Mouse (Mus musculus): Measurements from ENCODE around the gene Luc7l2. TPM values are rescaled to one million over a fixed set of nuclear protein-coding genes. Genes with fewer than 3 reads are reported as not detected.
"Not testable (repeated sequence)": the region's sequence is repeated elsewhere in the genome, so short reads cannot be mapped to it uniquely, and the experiment has no call there.

Gene Luc7l2
- polyA plus RNA-seq, 1 experiment from 2014 or later, result 27.4 TPM

DNA sequence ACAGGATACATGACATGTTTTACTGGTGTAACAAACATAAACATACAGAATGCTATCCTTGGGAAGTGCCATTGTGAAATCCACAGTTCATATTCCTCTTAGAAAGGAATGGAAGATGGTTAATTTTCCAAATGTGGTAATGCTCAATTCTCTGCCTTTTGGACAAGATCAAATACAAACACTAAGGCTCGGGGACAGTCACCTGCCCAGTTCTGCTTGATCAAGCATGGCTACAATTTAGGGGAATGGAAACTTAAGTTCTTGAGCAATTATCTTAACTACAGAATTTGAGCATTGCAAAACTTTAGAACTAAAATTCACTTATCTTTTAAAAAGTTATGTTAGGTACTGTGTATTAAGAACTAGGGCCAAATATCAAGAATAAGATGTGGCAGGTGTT lies 15.3 kb upstream of the Luc7l2 start:
- H3K9ac ChIP-seq, result peak overlapping the region; percentile 85
- H3K27ac ChIP-seq, result peak overlapping the region; percentile 97; the same call in 1 of the 2 replicates
- H3K4me3 ChIP-seq, result peak overlapping the region; percentile 74
- H3K27me3 ChIP-seq (replicated peaks), result no peaks in the 10 kb centered on the region
- H3K36me3 ChIP-seq, result peaks cover 11% of the 10 kb centered on the region
- no peaks in the 10 kb centered on the region for H3K9me3 ChIP-seq (replicated peaks)
- peaks cover 28% of the 10 kb centered on the region for H3K4me1 ChIP-seq
- H3K4me2 ChIP-seq, result peak overlapping the region; percentile 83
- WGBS (ENCODE audit: insufficient replicate concordance), result 68% methylated on average over 1 of the region's 1 CpGs
- no peak for ATAC-seq

DNA sequence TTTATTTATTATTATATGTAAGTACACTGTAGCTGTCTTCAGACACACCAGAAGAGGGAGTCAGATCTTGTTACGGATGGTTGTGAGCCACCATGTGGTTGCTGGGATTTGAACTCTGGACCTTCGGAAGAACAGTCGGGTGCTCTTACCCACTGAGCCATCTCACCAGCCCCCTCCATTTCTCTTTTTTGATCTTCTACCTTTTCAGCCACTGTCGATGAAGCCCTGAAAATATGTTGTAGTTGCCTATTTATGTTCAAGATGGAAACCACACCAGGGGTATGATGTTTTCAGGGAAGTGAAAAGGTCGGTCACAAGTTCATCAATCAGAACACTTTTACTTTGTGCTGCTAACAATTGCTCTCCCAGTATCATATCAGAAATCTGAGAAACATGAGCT lies 7.0 kb upstream of the Luc7l2 start:
- not testable (repeated sequence) for H3K4me2 ChIP-seq; H3K9ac ChIP-seq; ATAC-seq; H3K4me3 ChIP-seq; H3K27me3 ChIP-seq (replicated peaks); H3K27ac ChIP-seq; H3K9me3 ChIP-seq (replicated peaks); H3K4me1 ChIP-seq
- 87% methylated on average over 5 of the region's 5 CpGs for WGBS (ENCODE audit: insufficient replicate concordance)
- peaks cover 17% of the 10 kb centered on the region for H3K36me3 ChIP-seq

DNA sequence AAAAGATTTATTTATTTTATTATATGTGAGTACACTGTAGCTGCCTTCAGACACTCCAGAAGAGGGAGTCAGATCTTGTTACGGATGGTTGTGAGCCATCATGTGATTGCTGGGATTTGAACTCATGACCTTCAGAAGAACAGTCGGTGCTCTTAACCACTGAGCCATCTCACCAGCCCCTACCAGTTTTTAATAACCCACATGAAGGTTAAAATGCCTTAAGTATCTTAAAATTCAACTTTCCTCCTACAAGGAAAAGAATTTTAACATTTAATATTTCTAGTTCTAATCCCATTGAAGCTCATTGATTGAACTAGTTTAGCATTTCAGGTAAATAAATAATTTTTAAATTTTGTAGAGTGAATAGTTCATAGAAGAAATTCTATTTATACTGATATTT lies 4.1 kb upstream of the Luc7l2 start:
- ATAC-seq; H3K36me3 ChIP-seq; H3K27ac ChIP-seq; H3K4me3 ChIP-seq; H3K27me3 ChIP-seq (replicated peaks); H3K4me2 ChIP-seq; H3K9ac ChIP-seq; H3K9me3 ChIP-seq (replicated peaks): not testable (repeated sequence)
- peaks cover 16% of the 10 kb centered on the region for H3K4me1 ChIP-seq
- WGBS (ENCODE audit: insufficient replicate concordance), result 86% methylated on average over 2 of the region's 2 CpGs

DNA sequence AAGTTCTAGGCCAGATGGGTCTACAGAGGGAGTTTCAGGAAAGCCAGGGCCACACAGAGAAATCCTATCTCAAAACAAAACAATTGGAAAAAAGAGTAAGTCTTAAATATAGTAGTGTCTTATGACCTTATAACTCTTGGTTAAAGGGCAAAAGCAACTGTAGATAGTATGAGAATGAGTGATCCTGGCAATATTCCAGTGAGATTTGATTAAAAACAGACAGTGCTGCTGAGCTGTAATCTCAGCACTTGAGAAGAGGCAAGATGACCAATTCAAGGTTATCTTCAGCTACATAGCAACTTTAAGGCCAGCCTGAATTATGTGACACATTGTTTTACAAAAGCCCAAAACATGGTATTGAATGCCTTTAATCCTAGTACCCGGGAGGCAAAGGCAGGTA lies 3.4 kb upstream of the Luc7l2 start:
- Histone ChIP-seq H3K27ac (no peak overlapping the region), H3K9me3 (replicated peaks) (no peaks in the 10 kb centered on the region), H3K4me1 (peaks cover 16% of the 10 kb centered on the region), H3K4me2 (no peak overlapping the region), H3K27me3 (replicated peaks) (no peaks in the 10 kb centered on the region), H3K4me3 (no peak overlapping the region), H3K9ac (no peak overlapping the region), H3K36me3 (no peaks in the 10 kb centered on the region)
- ATAC-seq, result no peak
- 79% methylated on average over 1 of the region's 1 CpGs for WGBS (ENCODE audit: insufficient replicate concordance)

DNA sequence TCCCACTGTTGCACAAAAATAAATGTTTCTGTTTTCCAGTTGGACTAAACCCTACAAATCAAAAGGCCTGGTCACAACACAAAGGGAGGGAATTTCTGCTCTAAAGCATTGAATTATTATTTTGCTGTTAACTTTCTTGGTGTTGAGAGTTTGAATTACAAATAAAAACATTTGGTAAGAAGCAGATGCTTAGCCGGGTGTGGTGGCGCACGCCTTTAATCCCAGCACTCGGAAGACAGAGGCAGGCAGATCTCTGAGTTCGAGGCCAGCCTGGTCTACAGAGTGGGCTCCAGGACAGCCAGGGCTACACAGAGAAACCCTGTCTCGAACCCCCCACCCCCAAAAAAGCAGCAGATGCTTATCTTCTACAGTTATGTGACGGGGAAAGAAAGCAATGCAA lies 2.5 kb upstream of the Luc7l2 start:
- H3K4me2 ChIP-seq; ATAC-seq; H3K36me3 ChIP-seq; H3K27me3 ChIP-seq (replicated peaks); H3K9ac ChIP-seq; H3K4me3 ChIP-seq; H3K9me3 ChIP-seq (replicated peaks): not testable (repeated sequence)
- WGBS (ENCODE audit: insufficient replicate concordance), result 82% methylated on average over 7 of the region's 7 CpGs
- Histone ChIP-seq H3K4me1 (peaks cover 19% of the 10 kb centered on the region), H3K27ac (peak overlapping the region; percentile 36; the same call in 1 of the 2 replicates)

DNA sequence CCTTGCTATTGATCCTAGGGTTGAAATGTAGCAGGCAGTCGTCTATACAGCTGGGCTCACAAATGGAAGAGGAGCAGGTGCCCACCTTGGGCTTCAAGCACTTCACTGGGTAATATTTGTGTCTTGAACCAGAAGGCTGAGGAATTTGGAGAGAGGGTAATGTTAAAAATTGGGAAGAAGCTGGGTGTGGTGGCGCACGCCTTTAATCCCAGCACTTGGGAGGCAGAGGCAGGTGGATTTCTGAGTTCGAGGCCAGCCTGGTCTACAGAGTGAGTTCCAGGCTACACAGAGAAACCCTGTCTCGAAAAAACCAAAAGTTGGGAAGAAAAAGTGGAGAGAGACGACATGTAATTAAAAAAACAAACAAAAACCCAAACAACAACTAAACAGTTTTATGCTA lies 1.3 kb upstream of the Luc7l2 start:
- not testable (repeated sequence) for ATAC-seq; H3K27me3 ChIP-seq (replicated peaks); H3K9me3 ChIP-seq (replicated peaks)
- 68% methylated on average over 6 of the region's 6 CpGs for WGBS (ENCODE audit: insufficient replicate concordance)
- peak overlapping the region; percentile 77 for H3K4me2 ChIP-seq
- H3K4me3 ChIP-seq, result peak overlapping the region; percentile 86
- H3K9ac ChIP-seq, result peak overlapping the region; percentile 92
- peaks cover 30% of the 10 kb centered on the region for H3K4me1 ChIP-seq
- H3K27ac ChIP-seq, result peak overlapping the region; percentile 100
- H3K36me3 ChIP-seq, result peaks cover 11% of the 10 kb centered on the region

DNA sequence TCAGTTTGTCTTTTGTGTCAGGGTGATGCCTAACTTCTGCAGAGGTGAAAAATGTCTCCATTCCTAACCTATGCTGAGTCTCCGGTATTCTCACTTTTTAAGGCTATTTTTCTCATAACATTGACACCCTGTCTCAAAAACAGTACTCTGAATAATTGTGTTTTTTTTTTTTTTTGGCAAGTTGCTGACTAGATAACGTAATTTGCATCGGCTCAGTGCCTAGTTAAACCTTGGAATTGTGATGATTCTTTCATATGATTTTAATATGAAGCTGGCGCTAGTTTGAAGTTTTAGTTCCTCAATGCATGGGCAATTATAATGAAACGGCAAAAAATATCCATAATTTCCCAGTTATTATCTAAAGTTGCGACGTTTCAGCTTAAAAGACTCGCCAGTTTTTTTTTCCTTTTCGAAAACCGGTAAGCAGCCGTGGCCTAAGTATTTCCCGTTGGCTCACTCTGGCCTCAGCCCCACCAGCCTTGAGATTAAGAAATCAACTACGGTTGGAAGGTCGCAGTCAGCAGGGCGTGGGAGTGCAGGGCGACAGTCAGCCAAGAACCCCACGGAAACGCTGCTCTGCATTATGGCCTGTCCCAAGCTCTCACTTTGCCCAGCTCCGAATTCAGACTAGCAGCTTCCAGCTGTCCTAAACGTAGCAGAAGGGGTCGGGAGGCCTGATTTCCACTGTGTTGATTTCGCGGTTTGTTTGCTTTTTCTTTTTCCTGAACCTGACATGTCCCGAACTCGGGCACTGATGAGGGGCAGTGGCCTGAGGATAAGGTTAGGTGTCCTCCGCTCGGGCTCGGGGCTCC lies 678 bp upstream of the Luc7l2 start:
- Histone ChIP-seq H3K27me3 (replicated peaks) (no peaks in the 10 kb centered on the region), H3K9ac (peak overlapping the region; percentile 92), H3K4me2 (peak overlapping the region; percentile 77), H3K36me3 (peaks cover 14% of the 10 kb centered on the region), H3K4me3 (peak overlapping the region; percentile 86), H3K4me1 (peaks cover 32% of the 10 kb centered on the region), H3K9me3 (replicated peaks) (no peaks in the 10 kb centered on the region), H3K27ac (peak overlapping the region; percentile 100)
- 5% methylated on average over 28 of the region's 28 CpGs for WGBS (ENCODE audit: insufficient replicate concordance)
- peak; percentile 63 for ATAC-seq

DNA sequence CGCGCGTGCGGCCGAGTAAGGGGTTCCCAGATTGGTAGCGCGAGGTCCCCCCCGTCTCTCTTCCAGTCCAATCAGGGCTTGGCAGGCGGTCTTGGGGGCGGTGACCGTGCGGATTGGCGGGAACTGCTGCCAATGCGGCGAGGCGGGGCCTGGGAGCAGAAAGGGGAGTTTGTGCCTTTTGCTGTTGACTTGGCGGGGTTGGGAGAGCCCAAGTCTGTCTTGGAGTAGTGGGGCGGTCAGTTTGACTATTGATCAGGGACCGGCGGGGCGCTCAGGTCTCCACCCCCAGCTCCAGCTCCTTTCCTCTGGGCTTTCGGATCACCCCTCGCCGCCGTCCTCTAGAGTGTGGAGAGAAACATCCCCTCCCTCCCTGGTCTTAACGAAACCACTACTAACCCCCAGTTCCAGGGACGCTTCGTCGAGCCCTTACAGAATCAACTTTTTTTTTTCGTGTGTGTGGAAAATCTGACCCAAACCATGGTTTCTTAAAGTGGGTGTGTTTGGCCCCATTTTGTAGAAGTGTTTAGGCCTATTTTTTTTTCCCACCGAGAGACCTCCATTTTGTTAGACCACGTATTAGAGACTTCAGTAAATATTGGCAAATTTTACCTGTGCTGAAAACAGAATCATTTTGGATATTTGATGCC lies 978 bp downstream of the Luc7l2 start:
- no peaks in the 10 kb centered on the region for H3K27me3 ChIP-seq (replicated peaks)
- peak overlapping the region; percentile 100 for H3K27ac ChIP-seq
- no peaks in the 10 kb centered on the region for H3K9me3 ChIP-seq (replicated peaks)
- peak overlapping the region; percentile 61 for H3K4me2 ChIP-seq
- H3K4me3 ChIP-seq, result peak overlapping the region; percentile 86
- H3K4me1 ChIP-seq, result peaks cover 38% of the 10 kb centered on the region
- ATAC-seq, result peak; percentile 91
- peak overlapping the region; percentile 95 for H3K9ac ChIP-seq
- WGBS (ENCODE audit: insufficient replicate concordance), result under 1% methylated on average over 32 of the region's 32 CpGs
- H3K36me3 ChIP-seq, result peaks cover 26% of the 10 kb centered on the region

DNA sequence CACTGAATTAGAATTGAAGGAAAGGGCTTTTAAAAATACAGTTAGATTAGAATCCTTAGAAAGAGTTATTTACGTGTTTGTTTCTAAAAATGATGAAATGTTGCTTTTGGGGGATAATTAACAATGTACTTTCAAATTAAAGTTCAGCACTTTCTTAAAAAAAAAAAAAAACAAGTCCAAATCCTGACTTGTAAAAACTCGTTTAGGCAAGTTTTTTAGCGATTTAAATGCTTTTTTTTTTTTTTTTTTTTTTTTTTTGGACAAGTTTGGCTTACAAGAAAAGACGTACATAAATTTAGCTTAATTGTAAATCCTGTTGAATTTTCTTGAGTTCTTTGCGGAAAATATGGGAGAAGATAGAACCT lies 1.5 kb downstream of the Luc7l2 start:
- no peaks in the 10 kb centered on the region for H3K27me3 ChIP-seq (replicated peaks)
- H3K4me2 ChIP-seq, result peak overlapping the region; percentile 61
- H3K4me3 ChIP-seq, result peak overlapping the region; percentile 86
- no peaks in the 10 kb centered on the region for H3K9me3 ChIP-seq (replicated peaks)
- WGBS (ENCODE audit: insufficient replicate concordance), result 15% methylated on average over 5 of the region's 5 CpGs
- H3K4me1 ChIP-seq, result peaks cover 41% of the 10 kb centered on the region
- H3K36me3 ChIP-seq, result peaks cover 31% of the 10 kb centered on the region
- no peak for ATAC-seq
- H3K9ac ChIP-seq, result peak overlapping the region; percentile 95
- peak overlapping the region; percentile 100 for H3K27ac ChIP-seq

DNA sequence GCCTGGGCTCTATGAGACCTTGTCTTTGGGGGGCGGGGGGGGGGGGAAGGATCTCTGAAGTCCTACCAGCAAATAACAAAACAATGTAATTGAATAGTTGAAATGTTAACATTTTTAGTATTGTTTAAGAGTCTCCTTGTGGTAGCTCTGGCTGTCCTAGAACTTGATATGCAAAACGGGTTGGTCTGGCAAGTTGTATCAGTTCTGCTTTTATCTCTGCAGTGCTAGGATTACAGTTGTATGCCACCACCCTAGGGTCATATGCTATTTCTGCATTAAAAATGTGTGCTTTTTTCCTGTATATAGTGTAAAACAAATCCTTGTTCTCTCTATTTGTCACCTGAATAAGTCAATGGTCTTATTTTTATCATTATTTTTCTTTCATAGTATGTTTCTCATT lies 25.0 kb downstream of the Luc7l2 start:
- H3K4me1 ChIP-seq, result peaks cover 19% of the 10 kb centered on the region
- H3K4me3 ChIP-seq, result no peak overlapping the region
- H3K9me3 ChIP-seq (replicated peaks), result no peaks in the 10 kb centered on the region
- WGBS (ENCODE audit: insufficient replicate concordance), result 55% methylated on average over 2 of the region's 2 CpGs
- no peak for ATAC-seq
- no peak overlapping the region for H3K27ac ChIP-seq
- no peaks in the 10 kb centered on the region for H3K27me3 ChIP-seq (replicated peaks)
- peaks cover 84% of the 10 kb centered on the region for H3K36me3 ChIP-seq
- H3K4me2 ChIP-seq, result no peak overlapping the region
- no peak overlapping the region for H3K9ac ChIP-seq

DNA sequence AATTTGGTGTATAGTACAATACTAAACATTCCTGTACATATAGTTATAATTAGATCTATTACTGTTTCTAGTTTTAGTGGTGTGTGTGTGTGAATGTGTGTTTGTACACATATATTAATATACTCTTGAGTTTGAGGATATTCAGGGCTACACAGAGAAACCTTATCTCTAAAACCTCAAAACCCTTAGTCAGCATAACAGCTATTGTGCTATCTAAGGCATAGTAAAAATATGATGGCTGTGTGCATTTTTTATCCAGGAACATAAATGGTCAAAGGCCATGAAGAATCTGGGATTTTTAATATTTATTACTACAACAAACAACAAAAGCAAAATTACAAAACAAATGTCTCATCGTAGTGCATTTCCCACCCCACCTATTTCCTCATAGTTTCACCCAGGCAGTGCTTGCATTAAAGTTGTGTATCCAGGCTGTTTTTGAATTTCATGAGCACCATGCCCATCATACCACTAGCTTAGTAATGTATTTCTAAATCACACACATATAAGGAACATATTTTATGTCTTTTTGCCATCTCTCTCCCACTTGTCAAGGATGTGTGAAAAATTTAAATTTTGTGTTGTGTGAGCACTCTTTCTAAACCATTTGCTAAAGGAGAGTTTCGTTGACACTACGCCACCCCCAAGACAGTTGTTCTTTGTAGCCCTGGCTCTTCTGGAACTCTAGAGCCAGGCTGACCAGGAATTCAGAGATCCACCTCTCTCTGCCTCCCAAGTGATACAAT lies 29.2 kb downstream of the Luc7l2 start:
- Histone ChIP-seq H3K27me3 (replicated peaks) (no peaks in the 10 kb centered on the region), H3K4me1 (peaks cover 19% of the 10 kb centered on the region), H3K4me3 (no peak overlapping the region), H3K36me3 (peaks cover 80% of the 10 kb centered on the region), H3K27ac (no peak overlapping the region), H3K4me2 (no peak overlapping the region), H3K9ac (no peak overlapping the region), H3K9me3 (replicated peaks) (no peaks in the 10 kb centered on the region)
- ATAC-seq, result no peak
- WGBS (ENCODE audit: insufficient replicate concordance), result 92% methylated on average over 3 of the region's 3 CpGs

DNA sequence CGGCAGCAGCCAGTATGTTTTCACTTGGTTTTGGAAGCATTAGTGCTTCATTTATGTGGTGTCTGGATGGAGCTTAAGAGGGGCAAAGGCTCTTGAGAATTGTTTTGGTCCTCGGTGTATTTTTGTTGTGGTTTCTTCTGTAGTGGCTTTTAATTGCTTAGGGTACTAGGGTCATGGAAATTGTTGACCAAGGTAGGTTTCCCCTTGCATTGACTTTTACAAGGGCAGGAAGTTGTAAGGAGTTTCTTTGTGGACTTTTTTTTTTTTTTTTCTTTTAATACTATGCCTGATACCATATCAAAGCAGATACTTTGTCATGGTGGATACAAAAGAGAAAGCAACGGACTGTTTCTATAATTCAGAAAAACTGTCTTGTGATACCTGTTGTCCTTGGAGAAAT lies 30.6 kb downstream of the Luc7l2 start:
- Histone ChIP-seq H3K27me3 (replicated peaks) (no peaks in the 10 kb centered on the region), H3K9ac (no peak overlapping the region), H3K36me3 (peaks cover 81% of the 10 kb centered on the region), H3K4me2 (no peak overlapping the region), H3K9me3 (replicated peaks) (no peaks in the 10 kb centered on the region), H3K4me3 (no peak overlapping the region), H3K27ac (no peak overlapping the region), H3K4me1 (peaks cover 19% of the 10 kb centered on the region)
- no peak for ATAC-seq
- WGBS (ENCODE audit: insufficient replicate concordance), result 90% methylated on average over 3 of the region's 3 CpGs
